Mouse (Mus musculus) thymus, postnatal 4 days (tissue): Measurements from ENCODE around the gene Ptpra.

ENCODE experiments used
- DNase-seq: peaks from one replicate; pipeline ENCODE4 v3.0.0; 2021

Ptpra gene

GRCm38 (mm10) chr2:130448449-130448848, 1.6 kb upstream of the Ptpra start:
- DNase-seq: no peak

- peak; percentile 16 for DNase-seq
These were observed 871 bp upstream of the Ptpra start for GRCm38 (mm10) chr2:130449021-130449793.

GRCm38 (mm10) chr2:130450434-130450796, 337 bp downstream of the Ptpra start:
- peak; percentile 82 for DNase-seq

GRCm38 (mm10) chr2:130451086-130451726, 1.1 kb downstream of the Ptpra start:
- no peak for DNase-seq

GRCm38 (mm10) chr2:130451727-130452090, 1.6 kb downstream of the Ptpra start:
- DNase-seq: no peak

- no peak for DNase-seq
These were observed 2.2 kb downstream of the Ptpra start for GRCm38 (mm10) chr2:130452266-130452665.

GRCm38 (mm10) chr2:130453421-130453820, 3.3 kb downstream of the Ptpra start:
- no peak for DNase-seq

GRCm38 (mm10) chr2:130454748-130455370, 4.8 kb downstream of the Ptpra start:
- DNase-seq: no peak

- DNase-seq: no peak
These were observed 7.8 kb downstream of the Ptpra start for GRCm38 (mm10) chr2:130457871-130458270.

GRCm38 (mm10) chr2:130459576-130459975, 9.5 kb downstream of the Ptpra start:
- DNase-seq: no peak

- no peak for DNase-seq
These were observed 11.4 kb downstream of the Ptpra start for GRCm38 (mm10) chr2:130461287-130462071.

- DNase-seq: no peak
These were observed 16.4 kb downstream of the Ptpra start for GRCm38 (mm10) chr2:130466438-130466837.

- DNase-seq: no peak
These were observed 19.3 kb downstream of the Ptpra start for GRCm38 (mm10) chr2:130469366-130469765.

GRCm38 (mm10) chr2:130469935-130470334, 19.9 kb downstream of the Ptpra start:
- DNase-seq: no peak

- DNase-seq: no peak
These were observed 22.9 kb downstream of the Ptpra start for GRCm38 (mm10) chr2:130472908-130473510.

GRCm38 (mm10) chr2:130475764-130476163, 25.7 kb downstream of the Ptpra start:
- DNase-seq: no peak

- DNase-seq: no peak
These were observed 26.7 kb downstream of the Ptpra start for GRCm38 (mm10) chr2:130476666-130477297.

GRCm38 (mm10) chr2:130482177-130482576, 32.1 kb downstream of the Ptpra start:
- DNase-seq: no peak

- no peak for DNase-seq
These were observed 32.6 kb downstream of the Ptpra start for GRCm38 (mm10) chr2:130482700-130483099.

- no peak for DNase-seq
These were observed 34.1 kb downstream of the Ptpra start for GRCm38 (mm10) chr2:130484206-130484605.

GRCm38 (mm10) chr2:130488002-130488401, 37.9 kb downstream of the Ptpra start:
- DNase-seq: no peak

- DNase-seq: no peak
These were observed 38.5 kb downstream of the Ptpra start for GRCm38 (mm10) chr2:130488600-130488999.
